ENCODE assay signal across 13 mouse cellular contexts in the genomic region with DNA sequence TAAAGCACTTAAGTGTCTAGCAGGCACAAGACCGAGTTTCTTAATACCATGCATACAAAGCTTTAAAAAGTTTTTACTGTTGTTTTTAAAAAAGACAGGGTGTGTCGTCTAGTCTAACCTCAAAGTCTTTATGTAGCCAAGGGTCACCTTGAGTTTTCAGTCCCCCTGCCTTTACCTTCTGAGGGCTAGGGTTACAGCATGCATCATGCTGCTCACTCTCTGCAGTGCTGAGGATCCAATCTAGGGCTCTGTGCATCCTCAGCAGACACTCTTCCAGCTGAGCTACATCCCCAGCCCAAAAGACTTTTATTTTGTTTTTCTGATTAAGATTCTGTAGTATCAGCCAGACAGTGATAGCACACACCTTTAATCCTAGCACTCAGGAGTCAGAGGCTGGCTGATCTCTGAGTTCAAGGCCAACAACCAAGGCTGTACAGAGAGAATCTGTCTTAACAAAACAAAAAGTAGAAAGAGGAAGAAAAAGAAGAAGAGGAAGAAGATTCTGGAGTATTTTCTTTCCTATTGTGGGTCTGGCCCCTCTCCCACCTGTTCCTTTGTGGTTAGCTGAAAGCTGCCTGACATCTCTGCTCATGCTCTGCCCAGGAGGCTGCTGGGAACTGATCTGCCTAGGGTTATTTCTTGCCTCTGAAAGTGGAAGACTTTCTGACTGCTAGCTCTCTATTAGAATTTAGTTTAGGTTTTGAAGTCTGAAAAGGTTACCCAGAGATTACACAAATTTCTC. TPM values are rescaled to one million over a fixed set of nuclear protein-coding genes. Genes with fewer than 3 reads are reported as not detected.
DNase-seq lines count a peak whose midpoint lies in the region; ATAC-seq and TF ChIP-seq lines count a peak whose summit lies in the region.
"Had no signal": no experiment of that assay in that cellular context is flagged by ENCODE, and none has a peak within 500 bp of the region (broad histone marks: within the 10 kb centered on the region; RNA-seq: fewer than 3 reads in every experiment).

No protein-coding gene starts in this region.

- H3K27ac ChIP-seq in gastrocnemius, adult 2 months, result peak overlapping the region; percentile 94
- H3K27ac ChIP-seq in limb, embryonic 13.5 days, result peak overlapping the region; percentile 15; the same call in 1 of the 2 replicates
- H3K27ac ChIP-seq in limb, embryonic 10.5 days, result no peak overlapping the region
- H3K27ac ChIP-seq in forebrain, embryonic 13.5 days, result no peak overlapping the region
- H3K27ac ChIP-seq in forebrain, embryonic 10.5 days, result no peak overlapping the region
- H3K27ac ChIP-seq: embryonic facial prominence, embryonic 13.5 days; hindbrain, embryonic 15.5 days; limb, embryonic 15.5 days; midbrain, embryonic 12.5 days; neural tube, embryonic 13.5 days had no signal

- no peak overlapping the region for H3K4me2 ChIP-seq in limb, embryonic 13.5 days (replicated peaks)
- H3K4me2 ChIP-seq in forebrain, embryonic 13.5 days, result no peak overlapping the region
- H3K4me2 ChIP-seq: embryonic facial prominence, embryonic 13.5 days; hindbrain, embryonic 15.5 days; limb, embryonic 15.5 days; midbrain, embryonic 12.5 days; neural tube, embryonic 13.5 days had no signal

- no peak for TF ChIP-seq CTCF in gastrocnemius, adult 2 months (IDR thresholded peaks at IDR 0.05)

- WGBS in limb, embryonic 13.5 days, result 87% methylated on average over 2 of the region's 2 CpGs
- WGBS in limb, embryonic 10.5 days, result 84% methylated on average over 2 of the region's 2 CpGs
- WGBS in forebrain, embryonic 13.5 days, result 95% methylated on average over 2 of the region's 2 CpGs
- 91% methylated on average over 2 of the region's 2 CpGs for WGBS in forebrain, embryonic 10.5 days

- H3K9ac ChIP-seq in limb, embryonic 13.5 days, result no peak overlapping the region
- H3K9ac ChIP-seq in forebrain, embryonic 13.5 days, result no peak overlapping the region
- H3K9ac ChIP-seq: embryonic facial prominence, embryonic 13.5 days; hindbrain, embryonic 15.5 days; limb, embryonic 15.5 days; midbrain, embryonic 12.5 days; neural tube, embryonic 13.5 days had no signal

- H3K9me3 ChIP-seq in limb, embryonic 13.5 days, result no peaks in the 10 kb centered on the region
- no peaks in the 10 kb centered on the region for H3K9me3 ChIP-seq in limb, embryonic 10.5 days (replicated peaks)
- no peaks in the 10 kb centered on the region for H3K9me3 ChIP-seq in forebrain, embryonic 13.5 days (replicated peaks)
- no peaks in the 10 kb centered on the region for H3K9me3 ChIP-seq in forebrain, embryonic 10.5 days
- H3K9me3 ChIP-seq: embryonic facial prominence, embryonic 13.5 days; hindbrain, embryonic 15.5 days; limb, embryonic 15.5 days; midbrain, embryonic 12.5 days; neural tube, embryonic 13.5 days had no signal

- peaks cover 85% of the 10 kb centered on the region for H3K36me3 ChIP-seq in limb, embryonic 13.5 days
- peaks cover 84% of the 10 kb centered on the region for H3K36me3 ChIP-seq in limb, embryonic 10.5 days
- peaks cover 86% of the 10 kb centered on the region for H3K36me3 ChIP-seq in forebrain, embryonic 13.5 days (ENCODE audit: poor library complexity, severe bottlenecking)
- H3K36me3 ChIP-seq in forebrain, embryonic 10.5 days (replicated peaks), result peaks cover 85% of the 10 kb centered on the region

- ATAC-seq in limb, embryonic 13.5 days (ENCODE audit: low FRiP score, low read depth), result no peak
- peak; percentile 83 for ATAC-seq in granulocyte monocyte progenitor cell, adult 5-6 weeks (replicated peaks; ENCODE audit: poor library complexity, severe bottlenecking)
- ATAC-seq in forebrain, embryonic 13.5 days, result no peak

- H3K4me1 ChIP-seq in limb, embryonic 13.5 days, result no peaks in the 10 kb centered on the region
- H3K4me1 ChIP-seq in limb, embryonic 10.5 days, result no peaks in the 10 kb centered on the region
- H3K4me1 ChIP-seq in forebrain, embryonic 13.5 days, result no peaks in the 10 kb centered on the region
- no peaks in the 10 kb centered on the region for H3K4me1 ChIP-seq in forebrain, embryonic 10.5 days
- H3K4me1 ChIP-seq: embryonic facial prominence, embryonic 13.5 days; hindbrain, embryonic 15.5 days; limb, embryonic 15.5 days; midbrain, embryonic 12.5 days; neural tube, embryonic 13.5 days had no signal

- no peak for DNase-seq in gastrocnemius, adult 2 months
- no peak for DNase-seq in gastrocnemius, postnatal 10 days
- no peak for DNase-seq in limb, embryonic 10.5 days (ENCODE audit: low spot score)
- DNase-seq in thymus, postnatal 14 days, result peak; percentile 66
- no peak for DNase-seq in forebrain, embryonic 10.5 days (ENCODE audit: extremely low spot score, low spot score)

- intact Hi-C loops in gastrocnemius, adult 2 months (cut with DNase I), result no loop called here

- H3K27me3 ChIP-seq in limb, embryonic 13.5 days, result no peaks in the 10 kb centered on the region
- no peaks in the 10 kb centered on the region for H3K27me3 ChIP-seq in limb, embryonic 10.5 days (ENCODE audit: low read depth, poor library complexity, severe bottlenecking)
- H3K27me3 ChIP-seq in forebrain, embryonic 13.5 days, result no peaks in the 10 kb centered on the region
- no peaks in the 10 kb centered on the region for H3K27me3 ChIP-seq in forebrain, embryonic 10.5 days (ENCODE audit: poor library complexity, severe bottlenecking)
- H3K27me3 ChIP-seq: embryonic facial prominence, embryonic 13.5 days; hindbrain, embryonic 15.5 days; limb, embryonic 15.5 days; midbrain, embryonic 12.5 days; neural tube, embryonic 13.5 days had no signal

- peak overlapping the region; percentile 35 for H3K4me3 ChIP-seq in gastrocnemius, adult 2 months
- H3K4me3 ChIP-seq in limb, embryonic 13.5 days, result no peak overlapping the region
- H3K4me3 ChIP-seq in limb, embryonic 10.5 days, result no peak overlapping the region
- H3K4me3 ChIP-seq in forebrain, embryonic 13.5 days, result no peak overlapping the region
- H3K4me3 ChIP-seq in forebrain, embryonic 10.5 days, result no peak overlapping the region
- H3K4me3 ChIP-seq: embryonic facial prominence, embryonic 13.5 days; hindbrain, embryonic 15.5 days; limb, embryonic 15.5 days; midbrain, embryonic 12.5 days; neural tube, embryonic 13.5 days had no signal

RNA-seq across cellular contexts. Expression of gene Inpp5k, which starts 8.0 kb away (rescaled TPM):
- 10 to 100 TPM; 25.9 to 27.4 TPM for total RNA-seq in gastrocnemius, adult 2 months (2021)
- total RNA-seq in gastrocnemius, postnatal 10 days (2021), result 10 to 100 TPM; 22.5 to 23.3 TPM
- 21.1 and 22.0 TPM in 2 replicates for polyA plus RNA-seq in limb, embryonic 13.5 days (2015; fragmentation: Nextera tagmentation; extraction: Ambion mirVana)
- 14.4 and 17.6 TPM in 2 replicates for polyA plus RNA-seq in limb, embryonic 10.5 days (2016; fragmentation: Nextera tagmentation; extraction: Ambion mirVana)
- total RNA-seq in granulocyte monocyte progenitor cell, adult 5-6 weeks (2014; fragmentation: Nextera tagmentation), result 37.3 and 40.0 TPM in 2 replicates
- total RNA-seq in granulocyte monocyte progenitor cell, adult 5-6 weeks (2017), result 26.0 and 35.6 TPM in 2 replicates
- 32.7 and 33.8 TPM in 2 replicates for polyA plus RNA-seq in forebrain, embryonic 13.5 days (2015; fragmentation: Nextera tagmentation; extraction: Ambion mirVana)
- 14.1 and 16.0 TPM in 2 replicates for polyA plus RNA-seq in forebrain, embryonic 10.5 days (2016; fragmentation: Nextera tagmentation; extraction: Ambion mirVana)

RNA-seq across cellular contexts. Expression of gene Myo1c, which starts 27.5 kb away (rescaled TPM):
- 10 to 100 TPM; 34.1 to 43.9 TPM for total RNA-seq in gastrocnemius, adult 2 months (2021)
- 10 to 100 TPM; 56.3 to 65.1 TPM for total RNA-seq in gastrocnemius, postnatal 10 days (2021)
- polyA plus RNA-seq in limb, embryonic 13.5 days (2015; fragmentation: Nextera tagmentation; extraction: Ambion mirVana), result 34.2 and 38.0 TPM in 2 replicates
- polyA plus RNA-seq in limb, embryonic 10.5 days (2016; fragmentation: Nextera tagmentation; extraction: Ambion mirVana), result 19.7 and 20.2 TPM in 2 replicates
- 21.2 and 22.1 TPM in 2 replicates for total RNA-seq in granulocyte monocyte progenitor cell, adult 5-6 weeks (2014; fragmentation: Nextera tagmentation)
- total RNA-seq in granulocyte monocyte progenitor cell, adult 5-6 weeks (2017), result 9.7 and 14.8 TPM in 2 replicates
- 6.1 and 6.9 TPM in 2 replicates for polyA plus RNA-seq in forebrain, embryonic 13.5 days (2015; fragmentation: Nextera tagmentation; extraction: Ambion mirVana)
- polyA plus RNA-seq in forebrain, embryonic 10.5 days (2016; fragmentation: Nextera tagmentation; extraction: Ambion mirVana), result 16.6 and 17.6 TPM in 2 replicates

RNA-seq across cellular contexts. Expression of gene Pitpna, which starts 34.9 kb away (rescaled TPM):
- total RNA-seq in gastrocnemius, adult 2 months (2021), result 100 to 1,000 TPM; 151 to 206 TPM
- 100 to 1,000 TPM; 148 to 160 TPM for total RNA-seq in gastrocnemius, postnatal 10 days (2021)
- 60.9 and 62.5 TPM in 2 replicates for polyA plus RNA-seq in limb, embryonic 13.5 days (2015; fragmentation: Nextera tagmentation; extraction: Ambion mirVana)
- polyA plus RNA-seq in limb, embryonic 10.5 days (2016; fragmentation: Nextera tagmentation; extraction: Ambion mirVana), result 60.9 and 68.8 TPM in 2 replicates
- 141 and 143 TPM in 2 replicates for total RNA-seq in granulocyte monocyte progenitor cell, adult 5-6 weeks (2014; fragmentation: Nextera tagmentation)
- total RNA-seq in granulocyte monocyte progenitor cell, adult 5-6 weeks (2017), result 58.0 and 74.5 TPM in 2 replicates
- polyA plus RNA-seq in forebrain, embryonic 13.5 days (2015; fragmentation: Nextera tagmentation; extraction: Ambion mirVana), result 70.0 and 70.8 TPM in 2 replicates
- polyA plus RNA-seq in forebrain, embryonic 10.5 days (2016; fragmentation: Nextera tagmentation; extraction: Ambion mirVana), result 59.2 and 61.9 TPM in 2 replicates

RNA-seq across cellular contexts. Expression of gene Crk, which starts 56.3 kb away (rescaled TPM):
- total RNA-seq in gastrocnemius, adult 2 months (2021), result 10 to 100 TPM; 53.4 to 64.3 TPM
- 10 to 100 TPM; 53.0 to 59.8 TPM for total RNA-seq in gastrocnemius, postnatal 10 days (2021)
- polyA plus RNA-seq in limb, embryonic 13.5 days (2015; fragmentation: Nextera tagmentation; extraction: Ambion mirVana), result 126 and 128 TPM in 2 replicates
- 105 and 123 TPM in 2 replicates for polyA plus RNA-seq in limb, embryonic 10.5 days (2016; fragmentation: Nextera tagmentation; extraction: Ambion mirVana)
- 23.8 and 31.7 TPM in 2 replicates for total RNA-seq in granulocyte monocyte progenitor cell, adult 5-6 weeks (2014; fragmentation: Nextera tagmentation)
- 33.2 and 38.1 TPM in 2 replicates for total RNA-seq in granulocyte monocyte progenitor cell, adult 5-6 weeks (2017)
- polyA plus RNA-seq in forebrain, embryonic 13.5 days (2015; fragmentation: Nextera tagmentation; extraction: Ambion mirVana), result 124 and 133 TPM in 2 replicates
- polyA plus RNA-seq in forebrain, embryonic 10.5 days (2016; fragmentation: Nextera tagmentation; extraction: Ambion mirVana), result 122 and 130 TPM in 2 replicates

Comparison
In these comparisons a context has a peak if more than half of its experiments do, and no peak if none do; other contexts are left out.
1. H3K27ac ChIP-seq: peak in gastrocnemius, adult 2 months (single experiment) and limb, embryonic 13.5 days (single experiment); none in limb, embryonic 10.5 days (single experiment), forebrain, embryonic 13.5 days (single experiment) and forebrain, embryonic 10.5 days (single experiment).